In genomic region chr1:183344886-183345816, GRCm38 (mm10) we compare ENCODE assay signal across 8 mouse cellular contexts. TPM values are rescaled to one million over a fixed set of nuclear protein-coding genes. Genes with fewer than 3 reads are reported as not detected.
DNase-seq lines count a peak whose midpoint lies in the region; ATAC-seq and TF ChIP-seq lines count a peak whose summit lies in the region.

No protein-coding gene starts in this region.

- under 1% methylated on average over 69 of the region's 72 CpGs for WGBS in hindbrain, embryonic 16.5 days
- whole genome bisulfite sequencing in macrophage (ENCODE audit: missing documents), result under 1% methylated on average over 72 of the region's 72 CpGs

- H3K4me2 ChIP-seq in hindbrain, embryonic 16.5 days (ENCODE audit: low read length), result peak overlapping the region; percentile 93

- peak; percentile 92 for DNase-seq in gastrocnemius, adult 2 months
- DNase-seq in left cerebral cortex, adult 2 months (ENCODE audit: extremely low spot score in 1 of 2, low spot score in 2 of 2), result peak; percentile 87 to 89
- peak; percentile 84 for DNase-seq in retina, postnatal 7 days (ENCODE audit: low read depth, low spot score)
- peak; percentile 74 to 81 for DNase-seq in urinary bladder, adult 18-20 months (ENCODE audit: low spot score in 2 of 2)

- TF ChIP-seq CTCF in gastrocnemius, adult 2 months (IDR thresholded peaks at IDR 0.05), result no peak
- no peak for TF ChIP-seq CTCF in left cerebral cortex, adult 2 months (IDR thresholded peaks at IDR 0.05)

- H3K27me3 ChIP-seq in hindbrain, embryonic 16.5 days (replicated peaks; ENCODE audit: control insufficient read depth, insufficient read depth, low read length), result no peaks in the 10 kb centered on the region

- ATAC-seq in activated CD4-positive, CD25-positive, alpha-beta regulatory T cell, adult 4 months, result peak; percentile 84
- ATAC-seq in common myeloid progenitor, adult 5-6 weeks (replicated peaks; ENCODE audit: low read depth, poor library complexity, severe bottlenecking), result peak; percentile 68
- ATAC-seq in hindbrain, embryonic 16.5 days, result peak; percentile 97

- no peaks in the 10 kb centered on the region for H3K9me3 ChIP-seq in hindbrain, embryonic 16.5 days (ENCODE audit: control insufficient read depth, low read length)

- peaks cover 13% of the 10 kb centered on the region for H3K4me1 ChIP-seq in hindbrain, embryonic 16.5 days (ENCODE audit: control insufficient read depth, insufficient read depth, low read depth, low read length)

- intact Hi-C loops in gastrocnemius, adult 2 months (cut with DNase I), result no loop called here
- intact Hi-C loops in left cerebral cortex, adult 2 months (cut with DNase I), result loop anchor here (1.0 to 2.0 kb wide), 2 partner anchors 44 to 48 kb away; partner anchors contain the start of genes Aida and Brox

- H3K4me3 ChIP-seq in gastrocnemius, adult 2 months, result peak overlapping the region; percentile 99
- peak overlapping the region; percentile 98 for H3K4me3 ChIP-seq in hindbrain, embryonic 16.5 days (ENCODE audit: low read length)
- peak overlapping the region; percentile 99 for H3K4me3 ChIP-seq in left cerebral cortex, adult 2 months
- H3K4me3 ChIP-seq in macrophage (ENCODE audit: inconsistent target), result peak overlapping the region; percentile 92

- H3K27ac ChIP-seq in gastrocnemius, adult 2 months, result peak overlapping the region; percentile 97
- peak overlapping the region; percentile 84 for H3K27ac ChIP-seq in hindbrain, embryonic 16.5 days (ENCODE audit: low read depth, low read length)
- H3K27ac ChIP-seq in left cerebral cortex, adult 2 months, result peak overlapping the region; percentile 80
- H3K27ac ChIP-seq in macrophage, result peak overlapping the region; percentile 60

- peaks cover 8% of the 10 kb centered on the region for H3K36me3 ChIP-seq in hindbrain, embryonic 16.5 days (ENCODE audit: control insufficient read depth, insufficient read depth, low read length)
- H3K36me3 ChIP-seq in macrophage (ENCODE audit: inconsistent target), result peaks cover 19% of the 10 kb centered on the region

- H3K79me2 ChIP-seq in macrophage (ENCODE audit: inconsistent target), result peaks cover 41% of the 10 kb centered on the region

- H3K9ac ChIP-seq in hindbrain, embryonic 16.5 days (ENCODE audit: low read depth, low read length), result peak overlapping the region; percentile 95

RNA-seq across cellular contexts. Expression of gene Mia3, which starts 24.2 kb away (rescaled TPM):
- polyA plus RNA-seq in activated CD4-positive, CD25-positive, alpha-beta regulatory T cell, adult 4 months (2017; shearing (Covaris generic)), result 100 to 1,000 TPM in 1 of 2 experiments, 10 to 100 TPM in 1; 84.5 to 109 TPM
- 71.0 and 71.7 TPM in 2 replicates for total RNA-seq in common myeloid progenitor, adult 5-6 weeks (2017)
- total RNA-seq in gastrocnemius, adult 2 months (2021), result 100 to 1,000 TPM; 169 to 229 TPM
- polyA plus RNA-seq in hindbrain, embryonic 16.5 days (2015; fragmentation: Nextera tagmentation; extraction: Ambion mirVana), result 102 and 116 TPM in 2 replicates
- total RNA-seq in left cerebral cortex, adult 2 months (2021), result 100 to 1,000 TPM; 236 to 257 TPM
- 100 to 1,000 TPM in 21 of 26 experiments, 10 to 100 TPM in 5; 67.4 to 246 (median 116) TPM for total RNA-seq in macrophage (2018; cell fraction: chromatin; rRNA removed)
- 100 to 1,000 TPM in 21 of 26 experiments, 10 to 100 TPM in 5; 92.6 to 144 (median 117) TPM for total RNA-seq in macrophage (2018; cell fraction: cytosol; rRNA removed)
- total RNA-seq in macrophage (2018; cell fraction: nucleus; rRNA removed), result 100 to 1,000 TPM in 24 of 26 experiments, 10 to 100 TPM in 2; 61.9 to 199 (median 135) TPM
- 91.4 to 130 TPM (median 91.7 TPM) in 3 replicates for polyA plus RNA-seq in macrophage (2018)

RNA-seq across cellular contexts. Expression of gene Taf1a, which starts 43.6 kb away (rescaled TPM):
- polyA plus RNA-seq in activated CD4-positive, CD25-positive, alpha-beta regulatory T cell, adult 4 months (2017; shearing (Covaris generic)), result 10 to 100 TPM; 21.3 to 26.9 TPM
- 19.2 and 22.2 TPM in 2 replicates for total RNA-seq in common myeloid progenitor, adult 5-6 weeks (2017)
- 1 to 10 TPM; 6.1 to 7.3 TPM for total RNA-seq in gastrocnemius, adult 2 months (2021)
- 15.0 and 16.1 TPM in 2 replicates for polyA plus RNA-seq in hindbrain, embryonic 16.5 days (2015; fragmentation: Nextera tagmentation; extraction: Ambion mirVana)
- 10 to 100 TPM; 18.9 to 19.9 TPM for total RNA-seq in left cerebral cortex, adult 2 months (2021)
- 10 to 100 TPM; 10.8 to 30.1 (median 21.6) TPM for total RNA-seq in macrophage (2018; cell fraction: chromatin; rRNA removed)
- total RNA-seq in macrophage (2018; cell fraction: cytosol; rRNA removed), result 1 to 10 TPM; 2.6 to 6.4 (median 4.7) TPM
- 10 to 100 TPM in 22 of 26 experiments, 1 to 10 TPM in 4; 6.8 to 29.0 (median 15.3) TPM for total RNA-seq in macrophage (2018; cell fraction: nucleus; rRNA removed)
- 5.1 to 8.3 TPM (median 6.7 TPM) in 3 replicates for polyA plus RNA-seq in macrophage (2018)

RNA-seq across cellular contexts. Expression of gene Brox, which starts 48.1 kb away (rescaled TPM):
- polyA plus RNA-seq in activated CD4-positive, CD25-positive, alpha-beta regulatory T cell, adult 4 months (2017; shearing (Covaris generic)), result 10 to 100 TPM; 33.8 to 43.0 TPM
- 34.1 and 39.6 TPM in 2 replicates for total RNA-seq in common myeloid progenitor, adult 5-6 weeks (2017)
- total RNA-seq in gastrocnemius, adult 2 months (2021), result 10 to 100 TPM; 17.2 to 22.7 TPM
- 98.7 and 103 TPM in 2 replicates for polyA plus RNA-seq in hindbrain, embryonic 16.5 days (2015; fragmentation: Nextera tagmentation; extraction: Ambion mirVana)
- 10 to 100 TPM; 52.0 to 55.4 TPM for total RNA-seq in left cerebral cortex, adult 2 months (2021)
- 100 to 1,000 TPM in 24 of 26 experiments, 10 to 100 TPM in 2; 74.1 to 249 (median 172) TPM for total RNA-seq in macrophage (2018; cell fraction: chromatin; rRNA removed)
- total RNA-seq in macrophage (2018; cell fraction: cytosol; rRNA removed), result 100 to 1,000 TPM in 11 of 26 experiments, 10 to 100 TPM in 15; 86.1 to 111 (median 98.9) TPM
- total RNA-seq in macrophage (2018; cell fraction: nucleus; rRNA removed), result 100 to 1,000 TPM in 20 of 26 experiments, 10 to 100 TPM in 6; 82.1 to 233 (median 130) TPM
- polyA plus RNA-seq in macrophage (2018), result 76.6 to 106 TPM (median 92.2 TPM) in 3 replicates

RNA-seq across cellular contexts. Expression of gene Aida, which starts 48.8 kb away (rescaled TPM):
- polyA plus RNA-seq in activated CD4-positive, CD25-positive, alpha-beta regulatory T cell, adult 4 months (2017; shearing (Covaris generic)), result 10 to 100 TPM; 13.4 to 17.2 TPM
- total RNA-seq in common myeloid progenitor, adult 5-6 weeks (2017), result 60.9 and 64.5 TPM in 2 replicates
- total RNA-seq in gastrocnemius, adult 2 months (2021), result 10 to 100 TPM; 16.6 to 21.9 TPM
- polyA plus RNA-seq in hindbrain, embryonic 16.5 days (2015; fragmentation: Nextera tagmentation; extraction: Ambion mirVana), result 51.2 and 54.4 TPM in 2 replicates
- total RNA-seq in left cerebral cortex, adult 2 months (2021), result 10 to 100 TPM; 51.6 to 56.5 TPM
- 100 to 1,000 TPM in 11 of 26 experiments, 10 to 100 TPM in 15; 24.7 to 267 (median 85.0) TPM for total RNA-seq in macrophage (2018; cell fraction: chromatin; rRNA removed)
- 100 to 1,000 TPM in 14 of 26 experiments, 10 to 100 TPM in 12; 57.4 to 186 (median 118) TPM for total RNA-seq in macrophage (2018; cell fraction: cytosol; rRNA removed)
- total RNA-seq in macrophage (2018; cell fraction: nucleus; rRNA removed), result 100 to 1,000 TPM in 15 of 26 experiments, 10 to 100 TPM in 11; 32.3 to 246 (median 119) TPM
- 74.0 to 110 TPM (median 88.7 TPM) in 3 replicates for polyA plus RNA-seq in macrophage (2018)

Comparison
In these comparisons a context has a peak if more than half of its experiments do, and no peak if none do; other contexts are left out.
1. Peak in every context shown above with its lines: DNase-seq, ATAC-seq, H3K4me3 ChIP-seq and H3K27ac ChIP-seq.